Mouse (Mus musculus) embryonic facial prominence, embryonic 14.5 days (tissue): Measurements from ENCODE around the gene Trappc3. TPM values are rescaled to one million over a fixed set of nuclear protein-coding genes. Genes with fewer than 3 reads are reported as not detected.

Experiments
- ATAC-seq: fragments of 200-750 bp; cut with Nextera tagmentation; 2 replicates; pipeline ENCODE4 v1.8.0; 2017; ENCODE audit warnings: low read depth, moderate number of reproducible peaks, moderate TSS enrichment
- DNase-seq: peaks from one replicate; pipeline ENCODE4 v3.0.0-alpha.2; 2015; ENCODE audit warnings: low spot score
- H3K27ac ChIP-seq: fragments of 300-500 bp; sonication (generic); replicated peaks from 2 replicates; pipeline ENCODE4 v1.5.1; 2014; ENCODE audit warnings: low read depth, mild to moderate bottlenecking, low read length, moderate library complexity
- H3K27me3 ChIP-seq: fragments of 300-500 bp; sonication (generic); replicated peaks from 2 replicates; pipeline ENCODE4 v1.6.1; 2014; ENCODE audit warnings: low read length; ENCODE audit not compliant: control insufficient read depth, insufficient read depth
- H3K36me3 ChIP-seq: fragments of 300-500 bp; sonication (generic); 2 replicates; pipeline ENCODE4 v1.6.1; 2014; ENCODE audit warnings: low read length, mixed read lengths; ENCODE audit not compliant: control insufficient read depth, insufficient read depth
- H3K4me1 ChIP-seq: fragments of 300-500 bp; sonication (generic); 2 replicates; pipeline ENCODE4 v1.6.1; 2014; ENCODE audit warnings: antibody characterized with exemption, low read length; ENCODE audit not compliant: control insufficient read depth, insufficient read depth
- H3K4me2 ChIP-seq: fragments of 300-500 bp; sonication (generic); 2 replicates; pipeline ENCODE4 v1.6.1; 2014; ENCODE audit warnings: low read depth, mild to moderate bottlenecking, low read length, moderate library complexity, mixed read lengths
- H3K4me3 ChIP-seq: fragments of 300-500 bp; sonication (generic); 2 replicates; pipeline ENCODE4 v1.5.1; 2014; ENCODE audit warnings: low read depth, mild to moderate bottlenecking, low read length
- H3K9ac ChIP-seq: fragments of 300-500 bp; sonication (generic); 2 replicates; pipeline ENCODE4 v1.6.1; 2014; ENCODE audit warnings: low read depth, mild to moderate bottlenecking, low read length, moderate library complexity, mixed read lengths
- H3K9me3 ChIP-seq: fragments of 300-500 bp; sonication (generic); 2 replicates; pipeline ENCODE4 v1.6.1; 2016; ENCODE audit warnings: low read length; ENCODE audit not compliant: control insufficient read depth
- WGBS: fragments of 180-500 bp; shearing (Covaris S2); extraction: QIAGEN DNeasy Blood & Tissue Kit; methylation state at CpG from one replicate; pipeline ENCODE4 v1.1.7; 2014; 5-methylcytosine and 5-hydroxymethylcytosine counted together
- polyA plus RNA-seq: library from polyadenylated mRNA; unstranded; fragments of >200 nt; fragmentation: Nextera tagmentation; extraction: Ambion mirVana; gene quantifications from 2 replicates; pipeline ENCODE4 v1.2.1, GENCODE M21; 2014

Trappc3 gene
- polyA plus RNA-seq, 1 experiment from 2014 or later: 33.0 TPM

DNA sequence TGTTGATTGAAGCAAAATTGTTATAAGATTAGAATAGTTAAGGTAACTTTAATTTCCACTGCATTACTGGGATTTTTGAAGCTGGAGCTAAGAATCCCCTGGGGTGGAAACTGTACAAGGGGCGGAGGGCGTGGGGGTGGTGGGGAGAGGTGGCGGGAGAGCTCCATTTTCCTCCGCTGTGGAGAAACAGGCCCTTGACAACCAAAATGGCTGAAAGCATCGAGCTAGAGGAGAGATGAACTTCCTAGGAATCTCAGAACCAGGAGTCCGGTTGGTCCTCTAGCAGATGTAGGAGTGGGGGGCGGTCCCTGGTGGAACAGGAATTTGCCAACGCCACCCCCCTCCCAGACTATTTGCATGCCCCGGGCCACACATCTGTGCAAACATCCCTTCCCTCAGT, 19.6 kb downstream of the Trappc3 start:
- Histone ChIP-seq H3K4me2 (0 out of 2 replicates have a peak overlapping the region, but pooled peaks have one; percentile 15), H3K4me3 (no peak overlapping the region), H3K27me3 (0 out of 2 replicates have a peak, but pooled peaks cover 5% of the 10 kb centered on the region), H3K27ac (peak overlapping the region; percentile 58; the same call in 1 of the 2 replicates), H3K9ac (no peak overlapping the region; the same call in 1 of the 2 replicates), H3K4me1 (peaks cover 36% of the 10 kb centered on the region), H3K9me3 (no peaks in the 10 kb centered on the region), H3K36me3 (no peaks in the 10 kb centered on the region)
- WGBS: 37% methylated on average over 9 of the region's 9 CpGs
- peak; percentile 24 for DNase-seq
- no peak for ATAC-seq

DNA sequence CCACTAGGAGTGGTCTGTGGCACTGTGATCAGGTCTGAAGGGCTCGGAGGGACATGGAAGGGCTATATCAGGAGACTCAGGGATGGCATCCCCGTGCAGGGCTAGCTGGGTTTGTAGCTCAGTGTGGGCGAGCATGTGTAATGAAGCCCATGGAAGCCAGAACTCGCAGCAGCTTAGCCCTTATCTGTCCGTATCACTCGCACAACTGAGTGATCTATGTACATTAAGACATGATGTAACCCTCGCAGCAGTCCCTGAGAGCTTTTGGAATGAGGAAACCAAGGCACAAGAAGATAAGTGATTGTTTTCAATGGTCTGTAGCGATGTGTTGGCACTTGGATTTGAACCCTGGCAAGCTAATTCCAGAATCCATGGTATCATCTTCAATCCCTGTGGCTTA, 21.5 kb downstream of the Trappc3 start:
- Histone ChIP-seq H3K4me1 (peaks cover 34% of the 10 kb centered on the region), H3K4me2 (no peak overlapping the region), H3K27me3 (peaks cover 5% of the 10 kb centered on the region; the same call in 1 of the 2 replicates), H3K9me3 (no peaks in the 10 kb centered on the region), H3K36me3 (no peaks in the 10 kb centered on the region), H3K9ac (no peak overlapping the region), H3K4me3 (no peak overlapping the region), H3K27ac (no peak overlapping the region)
- ATAC-seq (no peak), DNase-seq (no peak)
- WGBS: 90% methylated on average over 8 of the region's 8 CpGs

DNA sequence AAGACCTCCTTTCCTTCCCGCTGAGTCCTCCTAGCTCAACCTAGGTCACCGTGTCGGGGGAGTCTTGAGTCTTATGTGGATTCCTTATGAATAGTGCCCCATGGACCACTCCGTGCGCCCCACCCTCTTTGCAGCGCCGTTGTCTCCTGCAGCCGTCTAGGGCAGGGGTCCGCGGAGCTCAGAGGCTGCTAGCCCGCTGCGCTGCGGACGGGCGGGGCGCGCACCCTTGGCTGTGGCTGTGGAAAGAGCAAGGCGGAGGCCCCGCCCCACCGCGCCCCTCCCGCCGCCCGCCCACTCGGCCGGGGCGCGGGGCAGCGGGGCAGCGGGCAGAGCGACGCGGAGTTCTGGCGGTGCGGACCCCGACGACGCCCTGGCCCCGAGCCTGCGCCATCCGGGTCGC, 24.4 kb downstream of the Trappc3 start, which contains the start of gene Col8a2:
Gene Col8a2, plus strand, starts transcription at position 302 of the 400 bp plus-strand sequence.
- Histone ChIP-seq H3K4me2 (peak within 1 kb of the TSS; percentile 64), H3K4me1 (peaks cover 36% of the 10 kb centered on the region), H3K27me3 (peaks cover 5% of the 10 kb centered on the region; the same call in 1 of the 2 replicates), H3K27ac (peak within 1 kb of the TSS; percentile 90), H3K9ac (peak within 1 kb of the TSS; percentile 80), H3K4me3 (peak within 1 kb of the TSS; percentile 58), H3K36me3 (no peaks in the 10 kb centered on the region), H3K9me3 (no peaks in the 10 kb centered on the region)
- peak; percentile 27 for DNase-seq
- peak; percentile 56 for ATAC-seq
- WGBS: 5% methylated on average over 12 of the region's 42 CpGs

DNA sequence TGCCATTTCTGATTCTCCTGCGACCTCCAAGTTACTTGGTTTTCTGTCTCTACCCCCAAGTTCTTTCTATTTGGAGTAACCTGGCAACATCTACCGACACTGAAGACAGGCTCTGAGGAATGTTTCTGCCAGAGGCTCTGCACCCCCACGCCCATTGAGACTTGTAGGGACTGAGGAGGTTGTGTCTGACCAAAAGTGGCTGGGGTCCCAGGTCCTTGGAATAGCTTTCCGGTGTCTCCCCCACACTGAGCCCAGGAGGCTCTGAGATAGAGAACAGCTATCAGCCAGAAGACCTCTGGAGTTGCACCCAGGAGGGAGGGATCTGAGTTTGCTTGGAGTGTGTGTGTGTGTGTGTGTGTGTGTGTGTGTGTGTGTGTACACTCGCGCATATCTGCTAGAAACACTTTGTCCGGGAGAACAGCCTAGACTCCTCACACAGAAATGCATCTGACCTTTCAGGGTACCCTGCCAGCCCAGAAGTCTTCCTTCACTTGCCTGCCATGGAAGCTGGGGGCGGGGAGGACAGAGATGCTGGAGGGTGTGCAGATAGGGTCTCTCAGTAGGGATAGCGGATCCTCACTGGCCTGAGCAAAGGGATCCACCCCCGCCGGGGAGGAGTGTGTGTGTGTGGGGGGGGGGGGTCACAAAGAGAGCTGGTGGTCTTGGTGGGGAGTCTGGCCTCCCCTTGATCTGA, 25.3 kb downstream of the Trappc3 start:
- peak overlapping the region; percentile 80 for H3K9ac ChIP-seq
- ATAC-seq (peak; percentile 23; the same call in 1 of the 2 replicates), DNase-seq (peak; percentile 31)
- WGBS: 29% methylated on average over 10 of the region's 11 CpGs
- H3K4me2 ChIP-seq: peak overlapping the region; percentile 64
- peaks cover 5% of the 10 kb centered on the region; the same call in 1 of the 2 replicates for H3K27me3 ChIP-seq
- no peaks in the 10 kb centered on the region for H3K9me3 ChIP-seq
- H3K27ac ChIP-seq: peak overlapping the region; percentile 90
- H3K4me3 ChIP-seq: peak overlapping the region; percentile 58
- H3K36me3 ChIP-seq: no peaks in the 10 kb centered on the region
- H3K4me1 ChIP-seq: peaks cover 27% of the 10 kb centered on the region

DNA sequence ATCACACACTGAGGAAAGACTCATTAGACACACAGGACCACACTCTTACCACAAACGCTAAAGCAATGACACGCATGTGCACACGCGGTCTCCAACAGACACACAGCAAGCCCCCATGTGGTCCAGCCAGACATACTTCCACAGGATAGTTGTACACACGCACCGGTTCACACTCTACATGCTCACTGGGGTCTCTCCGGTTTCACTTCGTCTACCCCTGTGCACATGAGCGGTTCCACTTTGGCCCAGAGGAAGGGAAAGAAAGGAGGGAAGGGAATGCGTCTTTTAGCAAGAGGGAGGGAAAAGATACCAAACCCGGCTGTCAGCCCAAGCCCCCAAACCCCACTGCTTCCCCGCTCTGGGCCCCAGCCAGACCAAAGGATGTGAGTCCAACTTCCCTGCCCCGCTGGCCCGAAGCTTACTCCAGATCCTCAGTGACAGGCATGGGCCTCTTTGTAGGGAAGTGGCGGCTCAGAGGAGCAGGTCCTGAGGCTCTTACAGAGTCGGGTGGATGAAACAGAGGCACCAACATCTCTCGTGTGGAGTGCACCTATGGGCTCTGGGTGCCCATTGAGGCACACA, 26.1 kb downstream of the Trappc3 start:
- peak overlapping the region; percentile 58 for H3K4me3 ChIP-seq
- peak overlapping the region; percentile 28; the same call in 1 of the 2 replicates for H3K9ac ChIP-seq
- ATAC-seq: peak; percentile 54
- H3K36me3 ChIP-seq: no peaks in the 10 kb centered on the region
- H3K27me3 ChIP-seq: peaks cover 5% of the 10 kb centered on the region; the same call in 1 of the 2 replicates
- peak; percentile 60 for DNase-seq
- WGBS: 24% methylated on average over 17 of the region's 17 CpGs
- H3K27ac ChIP-seq: peak overlapping the region; percentile 90
- H3K4me2 ChIP-seq: peak overlapping the region; percentile 64
- H3K9me3 ChIP-seq: no peaks in the 10 kb centered on the region
- H3K4me1 ChIP-seq: peaks cover 26% of the 10 kb centered on the region

DNA sequence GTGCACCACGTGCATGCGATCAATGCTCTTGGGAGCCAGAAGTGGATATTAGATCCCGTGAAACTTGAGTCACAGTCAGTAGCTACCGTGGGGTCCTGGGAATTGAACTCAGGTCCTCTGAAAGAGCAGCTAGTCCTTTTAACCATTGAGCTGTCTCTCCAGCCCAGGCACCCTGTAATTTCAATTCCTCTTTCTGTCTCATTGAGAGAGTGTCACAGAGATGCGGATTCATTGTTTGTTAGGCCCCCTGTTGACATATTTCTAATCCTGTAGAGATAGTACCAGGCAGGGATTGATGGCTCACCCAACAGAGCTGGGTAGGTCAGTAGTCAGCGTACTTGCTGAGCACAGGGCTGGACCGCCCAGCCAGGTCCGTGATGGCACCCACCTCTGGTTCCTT, 28.2 kb downstream of the Trappc3 start:
- H3K27ac ChIP-seq: no peak overlapping the region
- 66% methylated on average over 8 of the region's 8 CpGs for WGBS
- no peaks in the 10 kb centered on the region for H3K36me3 ChIP-seq
- H3K27me3 ChIP-seq: peaks cover 5% of the 10 kb centered on the region; the same call in 1 of the 2 replicates
- H3K9ac ChIP-seq: 0 out of 2 replicates have a peak overlapping the region, but pooled peaks have one; percentile 34
- H3K4me2 ChIP-seq: peak overlapping the region; percentile 21; the same call in 1 of the 2 replicates
- DNase-seq: no peak
- no peak overlapping the region for H3K4me3 ChIP-seq
- no peaks in the 10 kb centered on the region for H3K9me3 ChIP-seq
- no peak for ATAC-seq
- H3K4me1 ChIP-seq: peaks cover 23% of the 10 kb centered on the region

DNA sequence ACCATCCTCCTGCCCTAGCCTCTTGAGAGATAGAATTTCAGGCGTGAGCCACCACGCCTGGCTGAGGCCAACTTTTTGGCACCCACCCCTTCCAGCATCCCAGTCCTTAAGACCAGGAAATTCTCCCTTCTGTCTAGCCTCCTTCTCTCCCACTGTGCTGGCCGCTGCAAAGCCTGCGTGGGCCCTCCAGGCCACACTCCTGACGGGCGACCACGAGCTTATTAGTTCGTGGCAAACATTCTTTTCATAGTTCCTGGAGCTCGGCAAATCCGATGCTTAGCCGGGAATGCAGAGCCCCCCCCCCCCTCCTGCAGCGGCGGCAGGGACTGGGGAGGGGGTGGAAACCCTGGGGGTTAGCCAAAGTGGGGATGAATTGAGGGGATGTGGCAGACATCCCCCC, 29.1 kb downstream of the Trappc3 start:
- Histone ChIP-seq H3K4me2 (peak overlapping the region; percentile 31; the same call in 1 of the 2 replicates), H3K27me3 (peaks cover 3% of the 10 kb centered on the region; the same call in 1 of the 2 replicates), H3K4me3 (no peak overlapping the region), H3K9ac (peak overlapping the region; percentile 34; the same call in 1 of the 2 replicates), H3K4me1 (peaks cover 22% of the 10 kb centered on the region), H3K36me3 (no peaks in the 10 kb centered on the region), H3K9me3 (no peaks in the 10 kb centered on the region), H3K27ac (0 out of 2 replicates have a peak overlapping the region, but pooled peaks have one; percentile 36)
- ATAC-seq: no peak
- 5% methylated on average over 13 of the region's 13 CpGs for WGBS
- no peak for DNase-seq

DNA sequence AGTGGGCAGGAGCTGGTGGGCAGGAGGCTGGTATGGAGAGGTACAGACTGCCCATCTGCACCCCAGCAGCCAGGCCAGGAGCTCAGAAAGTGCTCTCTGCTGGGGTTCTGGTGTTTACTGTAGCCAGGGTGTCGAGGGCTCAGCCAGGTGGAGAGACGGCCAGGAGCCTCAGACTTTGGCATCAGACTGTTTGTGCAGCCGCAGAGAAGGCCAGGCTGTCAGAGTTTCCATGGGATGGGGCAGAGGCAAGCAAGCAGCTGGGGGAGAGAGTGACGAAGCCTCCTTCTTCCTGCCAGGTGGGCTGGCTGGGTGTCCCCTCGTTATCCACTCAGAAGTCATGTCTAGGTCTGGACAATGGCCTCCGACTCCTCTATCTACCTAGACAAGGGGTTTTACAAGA, 33.0 kb downstream of the Trappc3 start:
- ATAC-seq: no peak
- H3K9me3 ChIP-seq: no peaks in the 10 kb centered on the region
- no peak overlapping the region for H3K9ac ChIP-seq
- H3K4me1 ChIP-seq: peaks cover 27% of the 10 kb centered on the region
- no peak overlapping the region for H3K4me2 ChIP-seq
- 82% methylated on average over 6 of the region's 6 CpGs for WGBS
- H3K4me3 ChIP-seq: no peak overlapping the region
- 0 out of 2 replicates have a peak, but pooled peaks cover 5% of the 10 kb centered on the region for H3K36me3 ChIP-seq
- no peak for DNase-seq
- H3K27me3 ChIP-seq: no peaks in the 10 kb centered on the region
- no peak overlapping the region for H3K27ac ChIP-seq
